Mouse (Mus musculus) brain, adult 2 months (tissue): ENCODE measurements around the gene Pkm.

Experiments used
- DNase-seq: peaks from one replicate; pipeline ENCODE4 v3.0.0; 2011; ENCODE audit warnings: low read depth, low spot score

The Pkm gene

DNA sequence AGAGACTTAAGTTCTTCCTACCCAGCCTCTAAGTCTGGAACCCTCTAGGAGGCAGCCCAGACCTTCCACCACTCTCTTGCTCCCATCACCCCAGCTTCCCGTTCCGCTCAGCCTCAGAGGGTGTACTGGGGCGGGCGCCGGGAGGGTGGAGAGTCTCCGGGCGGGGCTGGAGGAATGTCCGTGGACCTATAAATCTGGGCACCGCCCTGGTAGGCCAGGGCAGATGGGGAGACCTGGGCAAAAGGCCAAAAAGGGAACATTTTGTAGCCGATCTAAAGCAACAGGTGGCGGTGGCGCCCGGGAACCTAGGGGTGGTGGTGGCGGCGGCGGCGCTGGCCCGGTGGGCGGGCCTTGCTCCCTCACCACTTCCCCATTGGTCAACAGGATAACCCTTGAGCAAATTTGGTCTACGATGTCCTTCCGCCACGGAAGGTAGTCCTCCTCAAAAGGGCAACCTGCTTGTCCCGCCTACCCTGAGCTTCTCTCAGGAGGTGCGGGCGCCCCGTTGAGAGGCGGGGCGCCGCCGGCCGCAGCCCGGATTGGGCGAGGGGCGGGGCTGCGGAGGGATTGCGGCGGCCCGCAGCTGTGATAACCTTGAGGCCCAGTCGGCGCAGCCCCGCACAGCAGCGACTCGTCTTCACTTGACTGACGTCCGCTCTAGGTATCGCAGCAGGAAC is at the start of gene Pkm:
TSS of gene Pkm (plus strand) at position 411 of the 677 bp plus-strand sequence.
- peak; percentile 100 for DNase-seq

- DNase-seq: no peak
Observed at GRCm38 (mm10) chr9:59610950-59611349, 45.2 kb upstream of the Pkm start.

DNA sequence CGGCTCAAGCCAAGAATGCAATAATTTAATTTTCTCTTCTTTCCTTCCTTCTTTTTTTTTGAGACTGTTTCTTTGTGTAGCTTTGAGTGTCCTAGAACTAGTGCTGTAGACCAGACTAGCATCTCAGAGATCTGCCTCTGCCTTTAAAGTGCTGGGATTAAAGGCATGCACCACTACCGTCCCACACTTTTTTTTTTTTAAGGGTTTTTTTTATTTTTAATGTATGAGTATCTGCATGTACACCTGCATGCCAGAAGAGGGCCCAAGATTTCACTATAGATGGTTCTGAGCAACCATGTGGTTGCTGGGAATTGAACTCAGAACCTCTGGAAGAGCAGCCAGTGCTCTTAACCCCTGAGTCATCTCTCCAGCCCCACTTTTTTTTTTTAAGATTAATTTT is 40.4 kb upstream of the Pkm start:
- DNase-seq: no peak

- DNase-seq: peak; percentile 99
Observed at GRCm38 (mm10) chr9:59616622-59617306, 39.4 kb upstream of the Pkm start, which contains the start of gene Parp6. Parp6 (plus strand) TSS chr9:59617284.

- DNase-seq: no peak
Observed at GRCm38 (mm10) chr9:59617307-59617973, 38.7 kb upstream of the Pkm start.

GRCm38 (mm10) chr9:59638372-59638771 is 17.8 kb upstream of the Pkm start:
- no peak for DNase-seq

DNA sequence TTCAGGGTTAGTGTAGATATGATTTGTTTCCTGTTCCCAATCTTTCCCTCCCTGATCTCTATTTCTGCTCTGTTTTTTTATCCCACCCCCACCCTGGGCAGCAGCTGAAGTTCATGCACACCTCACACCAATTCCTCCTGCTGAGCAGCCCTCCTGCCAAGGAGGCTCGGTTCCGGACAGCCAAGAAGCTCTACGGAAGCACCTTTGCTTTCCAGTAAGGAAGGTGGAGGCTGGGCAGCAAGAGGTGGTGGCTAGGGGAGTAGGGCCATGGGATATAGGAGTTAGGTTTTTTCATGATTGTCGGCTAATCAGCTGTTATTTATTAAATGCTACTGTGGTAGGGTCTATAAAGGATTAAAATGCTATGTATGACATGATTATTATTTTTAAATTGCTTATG is 16.2 kb upstream of the Pkm start:
- no peak for DNase-seq

DNA sequence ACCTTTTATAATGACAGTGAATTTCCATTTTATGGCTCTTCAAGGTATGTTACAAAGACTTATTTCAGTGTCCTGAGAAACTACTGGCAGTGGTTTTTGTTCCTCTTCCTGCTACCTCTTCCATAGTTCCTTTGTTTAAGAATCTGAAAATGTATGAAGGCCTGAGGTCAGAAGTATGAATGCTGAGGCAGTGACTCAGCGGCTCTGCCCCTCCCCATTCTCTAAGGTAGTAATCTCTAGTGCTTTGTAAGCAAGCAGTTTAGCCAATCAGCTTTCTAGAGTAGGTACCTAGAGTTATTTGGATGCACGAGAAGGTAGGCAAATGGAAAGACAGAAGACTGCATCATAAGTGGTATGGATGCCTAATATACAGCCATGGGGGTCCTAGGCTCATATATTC is 14.8 kb upstream of the Pkm start:
- no peak for DNase-seq

DNA sequence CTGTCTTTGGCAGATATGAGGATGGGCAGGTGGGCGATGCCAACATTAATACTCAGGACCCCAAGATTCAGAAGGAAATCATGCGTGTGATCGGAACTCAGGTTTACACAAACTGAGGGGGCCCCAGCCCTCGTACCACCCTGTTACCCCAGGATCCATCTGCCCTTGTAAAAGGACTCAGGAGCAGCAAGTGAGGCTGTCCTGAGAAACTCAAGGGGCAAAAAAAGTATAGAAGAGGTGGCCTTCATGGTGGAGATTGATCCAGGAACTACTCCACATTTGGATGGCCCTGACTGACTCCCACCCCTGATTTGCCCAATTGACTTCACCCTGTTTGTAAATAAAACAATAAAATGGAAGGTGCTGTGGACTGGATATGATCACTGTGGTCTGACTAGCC is 6.3 kb upstream of the Pkm start:
- DNase-seq: no peak

DNA sequence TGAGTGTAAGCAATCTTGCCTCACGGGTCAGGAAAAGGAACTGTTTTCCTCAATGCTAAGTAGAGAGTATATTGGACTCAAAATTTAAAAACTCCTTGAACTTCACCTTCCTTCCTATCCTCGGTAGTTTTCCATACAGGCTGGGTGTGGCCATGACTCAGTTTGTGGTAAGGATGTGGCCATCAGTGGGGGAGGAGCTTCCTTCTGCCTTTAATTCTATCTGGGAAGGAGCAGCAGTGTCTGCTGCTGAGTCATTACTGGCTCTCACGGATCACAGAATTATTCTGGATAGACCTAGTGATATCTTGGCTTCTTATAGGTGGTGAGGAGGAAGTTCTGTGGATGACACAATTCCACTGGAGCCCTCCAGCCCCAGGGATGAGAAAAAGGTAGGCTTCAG is 2.8 kb upstream of the Pkm start:
- peak; percentile 87 for DNase-seq

GRCm38 (mm10) chr9:59654450-59654983 is 1.7 kb upstream of the Pkm start:
- no peak for DNase-seq

GRCm38 (mm10) chr9:59656635-59657617 is 758 bp downstream of the Pkm start:
- peak; percentile 91 for DNase-seq

GRCm38 (mm10) chr9:59658146-59658545 is 2.0 kb downstream of the Pkm start:
- DNase-seq: no peak

GRCm38 (mm10) chr9:59659036-59660026 is 3.2 kb downstream of the Pkm start:
- peak; percentile 94 for DNase-seq

- DNase-seq: peak; percentile 82
Observed at GRCm38 (mm10) chr9:59660421-59660820, 4.3 kb downstream of the Pkm start.

- no peak for DNase-seq
Observed at GRCm38 (mm10) chr9:59661298-59661975, 5.3 kb downstream of the Pkm start.

GRCm38 (mm10) chr9:59663226-59663625 is 7.1 kb downstream of the Pkm start:
- DNase-seq: no peak

- DNase-seq: no peak
Observed at GRCm38 (mm10) chr9:59663957-59664356, 7.8 kb downstream of the Pkm start.

- DNase-seq: no peak
Observed at GRCm38 (mm10) chr9:59664664-59665256, 8.6 kb downstream of the Pkm start.
